Mouse (Mus musculus): Measurements from ENCODE around the gene Gm5475. TPM values are rescaled to one million over a fixed set of nuclear protein-coding genes. Genes with fewer than 3 reads are reported as not detected.

Gm5475 gene
- polyA plus RNA-seq, 1 experiment from 2014 or later = 0.10 TPM

GRCm38 (mm10) chr15:100395561-100395960 is 26.4 kb upstream of the Gm5475 start:
- H3K36me3 ChIP-seq = peaks cover 80% of the 10 kb centered on the region
- 97% methylated on average over 3 of the region's 3 CpGs for WGBS
- no peak overlapping the region for H3K4me2 ChIP-seq
- ATAC-seq (ENCODE audit: low read depth) = no peak
- H3K4me3 ChIP-seq = no peak overlapping the region
- no peak overlapping the region for H3K9ac ChIP-seq
- H3K9me3 ChIP-seq = no peaks in the 10 kb centered on the region
- no peaks in the 10 kb centered on the region for H3K27me3 ChIP-seq
- no peaks in the 10 kb centered on the region for H3K4me1 ChIP-seq (replicated peaks)
- H3K27ac ChIP-seq (replicated peaks) = no peak overlapping the region

- no peak overlapping the region for H3K4me2 ChIP-seq
- H3K36me3 ChIP-seq = peaks cover 99% of the 10 kb centered on the region
- no peak overlapping the region for H3K4me3 ChIP-seq
- ATAC-seq (ENCODE audit: low read depth) = no peak
- no peaks in the 10 kb centered on the region for H3K9me3 ChIP-seq
- WGBS = 93% methylated on average over 16 of the region's 16 CpGs
- no peak overlapping the region for H3K27ac ChIP-seq (replicated peaks)
- no peaks in the 10 kb centered on the region for H3K27me3 ChIP-seq
- H3K9ac ChIP-seq = no peak overlapping the region
- H3K4me1 ChIP-seq (replicated peaks) = no peaks in the 10 kb centered on the region
These were observed 21.2 kb upstream of the Gm5475 start for GRCm38 (mm10) chr15:100400592-100401250.

- Histone ChIP-seq H3K4me1 (replicated peaks) (no peaks in the 10 kb centered on the region), H3K4me3 (no peak overlapping the region), H3K36me3 (peaks cover 96% of the 10 kb centered on the region), H3K27ac (replicated peaks) (no peak overlapping the region), H3K4me2 (no peak overlapping the region), H3K27me3 (no peaks in the 10 kb centered on the region), H3K9ac (no peak overlapping the region), H3K9me3 (no peaks in the 10 kb centered on the region)
- WGBS = 95% methylated on average over 4 of the region's 4 CpGs
- ATAC-seq (ENCODE audit: low read depth) = no peak
These were observed 20.1 kb upstream of the Gm5475 start for GRCm38 (mm10) chr15:100401811-100402210.

GRCm38 (mm10) chr15:100402347-100402746 is 19.6 kb upstream of the Gm5475 start:
- Histone ChIP-seq H3K4me3 (no peak overlapping the region), H3K9ac (no peak overlapping the region), H3K4me1 (replicated peaks) (no peaks in the 10 kb centered on the region), H3K27me3 (no peaks in the 10 kb centered on the region), H3K4me2 (no peak overlapping the region), H3K27ac (replicated peaks) (no peak overlapping the region), H3K36me3 (peaks cover 96% of the 10 kb centered on the region), H3K9me3 (no peaks in the 10 kb centered on the region)
- no peak for ATAC-seq (ENCODE audit: low read depth)
- WGBS = 94% methylated on average over 14 of the region's 14 CpGs

GRCm38 (mm10) chr15:100402798-100403197 is 19.1 kb upstream of the Gm5475 start:
- no peaks in the 10 kb centered on the region for H3K9me3 ChIP-seq
- 95% methylated on average over 4 of the region's 4 CpGs for WGBS
- H3K27ac ChIP-seq (replicated peaks) = no peak overlapping the region
- H3K27me3 ChIP-seq = no peaks in the 10 kb centered on the region
- H3K4me2 ChIP-seq = no peak overlapping the region
- no peak for ATAC-seq (ENCODE audit: low read depth)
- H3K4me3 ChIP-seq = no peak overlapping the region
- H3K4me1 ChIP-seq (replicated peaks) = no peaks in the 10 kb centered on the region
- peaks cover 96% of the 10 kb centered on the region for H3K36me3 ChIP-seq
- no peak overlapping the region for H3K9ac ChIP-seq

- ATAC-seq (ENCODE audit: low read depth) = no peak
- Histone ChIP-seq H3K27me3 (no peaks in the 10 kb centered on the region), H3K9ac (no peak overlapping the region), H3K4me2 (no peak overlapping the region), H3K27ac (replicated peaks) (no peak overlapping the region), H3K9me3 (no peaks in the 10 kb centered on the region), H3K4me3 (no peak overlapping the region), H3K36me3 (peaks cover 96% of the 10 kb centered on the region), H3K4me1 (replicated peaks) (no peaks in the 10 kb centered on the region)
- WGBS = 92% methylated on average over 16 of the region's 16 CpGs
These were observed 18.5 kb upstream of the Gm5475 start for GRCm38 (mm10) chr15:100403318-100404000.

GRCm38 (mm10) chr15:100406088-100406487 is 15.9 kb upstream of the Gm5475 start:
- no peak overlapping the region for H3K4me3 ChIP-seq
- no peaks in the 10 kb centered on the region for H3K27me3 ChIP-seq
- ATAC-seq (ENCODE audit: low read depth) = no peak
- H3K36me3 ChIP-seq = peaks cover 95% of the 10 kb centered on the region
- 93% methylated on average over 5 of the region's 5 CpGs for WGBS
- H3K4me1 ChIP-seq (replicated peaks) = no peaks in the 10 kb centered on the region
- H3K9me3 ChIP-seq = no peaks in the 10 kb centered on the region
- H3K27ac ChIP-seq (replicated peaks) = no peak overlapping the region
- H3K4me2 ChIP-seq = no peak overlapping the region
- no peak overlapping the region for H3K9ac ChIP-seq

GRCm38 (mm10) chr15:100410918-100411672 is 10.9 kb upstream of the Gm5475 start:
- H3K4me1 ChIP-seq (replicated peaks) = peaks cover 4% of the 10 kb centered on the region; the same call in 1 of the 2 replicates
- no peak for ATAC-seq (ENCODE audit: low read depth)
- H3K27me3 ChIP-seq = no peaks in the 10 kb centered on the region
- no peak overlapping the region for H3K4me3 ChIP-seq
- H3K9me3 ChIP-seq = no peaks in the 10 kb centered on the region
- H3K9ac ChIP-seq = no peak overlapping the region
- WGBS = 64% methylated on average over 14 of the region's 14 CpGs
- H3K36me3 ChIP-seq = peaks cover 55% of the 10 kb centered on the region
- H3K4me2 ChIP-seq = no peak overlapping the region
- no peak overlapping the region for H3K27ac ChIP-seq (replicated peaks)

- Histone ChIP-seq H3K27ac (replicated peaks) (no peak overlapping the region), H3K4me2 (no peak overlapping the region), H3K27me3 (no peaks in the 10 kb centered on the region), H3K9me3 (no peaks in the 10 kb centered on the region), H3K36me3 (peaks cover 52% of the 10 kb centered on the region), H3K9ac (no peak overlapping the region), H3K4me3 (no peak overlapping the region), H3K4me1 (replicated peaks) (peaks cover 4% of the 10 kb centered on the region; the same call in 1 of the 2 replicates)
- no peak for ATAC-seq (ENCODE audit: low read depth)
- WGBS = 83% methylated on average over 5 of the region's 5 CpGs
These were observed 10.2 kb upstream of the Gm5475 start for GRCm38 (mm10) chr15:100411731-100412130.

- Histone ChIP-seq H3K4me2 (no peak overlapping the region), H3K4me1 (replicated peaks) (peaks cover 8% of the 10 kb centered on the region), H3K36me3 (peaks cover 36% of the 10 kb centered on the region), H3K9ac (no peak overlapping the region), H3K9me3 (no peaks in the 10 kb centered on the region), H3K4me3 (no peak overlapping the region), H3K27ac (replicated peaks) (no peak overlapping the region), H3K27me3 (no peaks in the 10 kb centered on the region)
- ATAC-seq (ENCODE audit: low read depth) = no peak
- 74% methylated on average over 4 of the region's 5 CpGs for WGBS
These were observed 8.6 kb upstream of the Gm5475 start for GRCm38 (mm10) chr15:100413306-100413705.

- no peaks in the 10 kb centered on the region for H3K9me3 ChIP-seq
- no peak overlapping the region for H3K9ac ChIP-seq
- peaks cover 30% of the 10 kb centered on the region for H3K36me3 ChIP-seq
- WGBS = 73% methylated on average over 4 of the region's 4 CpGs
- no peaks in the 10 kb centered on the region for H3K27me3 ChIP-seq
- H3K27ac ChIP-seq (replicated peaks) = no peak overlapping the region
- ATAC-seq (ENCODE audit: low read depth) = no peak
- no peak overlapping the region for H3K4me2 ChIP-seq
- no peak overlapping the region for H3K4me3 ChIP-seq
- H3K4me1 ChIP-seq (replicated peaks) = peaks cover 13% of the 10 kb centered on the region
These were observed 7.9 kb upstream of the Gm5475 start for GRCm38 (mm10) chr15:100414011-100414410.

- H3K27me3 ChIP-seq = no peaks in the 10 kb centered on the region
- 94% methylated on average over 13 of the region's 13 CpGs for WGBS
- no peak overlapping the region for H3K9ac ChIP-seq
- H3K27ac ChIP-seq (replicated peaks) = no peak overlapping the region
- no peak for ATAC-seq (ENCODE audit: low read depth)
- no peaks in the 10 kb centered on the region for H3K9me3 ChIP-seq
- H3K4me3 ChIP-seq = no peak overlapping the region
- H3K36me3 ChIP-seq = peaks cover 20% of the 10 kb centered on the region
- peaks cover 22% of the 10 kb centered on the region for H3K4me1 ChIP-seq (replicated peaks)
- H3K4me2 ChIP-seq = no peak overlapping the region
These were observed 7.0 kb upstream of the Gm5475 start for GRCm38 (mm10) chr15:100414942-100415341.

Data from neural tube, embryonic 13.5 days (tissue).